Mouse (Mus musculus) left cerebral cortex, postnatal 4 days (tissue): ENCODE results near the gene Flvcr2. TPM values are rescaled to one million over a fixed set of nuclear protein-coding genes. Genes with fewer than 3 reads are reported as not detected.
A peak's percentile ranks its signal among the peaks of the same experiment; 100 is the strongest.

Experiments used
- DNase-seq: peaks from one replicate; pipeline ENCODE4 v3.0.0-alpha.2; 2022
- intact Hi-C: fragments of 180-260 bp; cut with DNase I; formaldehyde crosslinking; loops from one replicate; pipeline ENCODE4 v1.15.1; 2025
- total RNA-seq, 2 experiments: library from RNA; stranded (reverse); gene quantifications; 2 replicates each; pipeline ENCODE4 v1.2.3; 2021

Gene Flvcr2
- total RNA-seq, 2 experiments from 2014 or later = 3.8 to 4.9 TPM

GRCm38 (mm10) chr12:85729022-85729944 is 17.1 kb upstream of the Flvcr2 start:
- peak; percentile 50 for DNase-seq
- intact Hi-C loops = no loop called here

GRCm38 (mm10) chr12:85729945-85730290 is 16.4 kb upstream of the Flvcr2 start:
- no peak for DNase-seq
- intact Hi-C loops = no loop called here

- peak; percentile 17 for DNase-seq
- intact Hi-C loops = no loop called here
Observed at GRCm38 (mm10) chr12:85736203-85736602, 10.1 kb upstream of the Flvcr2 start.

- intact Hi-C loops = no loop called here
- no peak for DNase-seq
Observed at GRCm38 (mm10) chr12:85736960-85737359, 9.4 kb upstream of the Flvcr2 start.

GRCm38 (mm10) chr12:85746696-85747219 is 419 bp downstream of the Flvcr2 start:
- no peak for DNase-seq

GRCm38 (mm10) chr12:85747343-85747742 is 1.0 kb downstream of the Flvcr2 start:
- intact Hi-C loops = loop anchor here (5.0 kb wide), 1 partner anchor 70 kb away; no protein-coding TSS in a partner anchor
- DNase-seq = no peak

More at GRCm38 (mm10) chr12:85746696-85747219, 419 bp downstream of the Flvcr2 start:
- intact Hi-C loops = loop anchor here (5.0 kb wide), 1 partner anchor 71 kb away; no protein-coding TSS in a partner anchor

GRCm38 (mm10) chr12:85749861-85750260 is 3.5 kb downstream of the Flvcr2 start:
- intact Hi-C loops = loop anchor here (5.0 kb wide), 1 partner anchor 67 kb away; no protein-coding TSS in a partner anchor
- no peak for DNase-seq

GRCm38 (mm10) chr12:85752116-85752515 is 5.8 kb downstream of the Flvcr2 start:
- intact Hi-C loops = no loop called here
- no peak for DNase-seq

GRCm38 (mm10) chr12:85753223-85753622 is 6.9 kb downstream of the Flvcr2 start:
- DNase-seq = no peak
- intact Hi-C loops = no loop called here

- intact Hi-C loops = no loop called here
- no peak for DNase-seq
Observed at GRCm38 (mm10) chr12:85754611-85755265, 8.4 kb downstream of the Flvcr2 start.

GRCm38 (mm10) chr12:85756455-85756854 is 10.1 kb downstream of the Flvcr2 start:
- intact Hi-C loops = no loop called here
- no peak for DNase-seq

- intact Hi-C loops = no loop called here
- DNase-seq = no peak
Observed at GRCm38 (mm10) chr12:85757074-85757473, 10.7 kb downstream of the Flvcr2 start.

GRCm38 (mm10) chr12:85758741-85759140 is 12.4 kb downstream of the Flvcr2 start:
- intact Hi-C loops = no loop called here
- DNase-seq = no peak

GRCm38 (mm10) chr12:85761471-85761870 is 15.1 kb downstream of the Flvcr2 start:
- no peak for DNase-seq
- intact Hi-C loops = no loop called here

- DNase-seq = peak; percentile 6
- intact Hi-C loops = no loop called here
Observed at GRCm38 (mm10) chr12:85764686-85765085, 18.3 kb downstream of the Flvcr2 start.

- intact Hi-C loops = no loop called here
- no peak for DNase-seq
Observed at GRCm38 (mm10) chr12:85766287-85766686, 19.9 kb downstream of the Flvcr2 start.

- peak; percentile 10 for DNase-seq
- intact Hi-C loops = no loop called here
Observed at GRCm38 (mm10) chr12:85767750-85768149, 21.4 kb downstream of the Flvcr2 start.

GRCm38 (mm10) chr12:85771356-85771755 is 25.0 kb downstream of the Flvcr2 start:
- DNase-seq = peak; percentile 14
- intact Hi-C loops = no loop called here

GRCm38 (mm10) chr12:85778962-85779361 is 32.6 kb downstream of the Flvcr2 start:
- DNase-seq = no peak
- intact Hi-C loops = no loop called here

- intact Hi-C loops = no loop called here
- DNase-seq = no peak
Observed at GRCm38 (mm10) chr12:85779707-85780106, 33.4 kb downstream of the Flvcr2 start.

GRCm38 (mm10) chr12:85781606-85782005 is 35.3 kb downstream of the Flvcr2 start:
- intact Hi-C loops = no loop called here

More at GRCm38 (mm10) chr12:85781606-85782005, 35.3 kb downstream of the Flvcr2 start:
- no peak for DNase-seq
